Mouse (Mus musculus): ENCODE results near the gene Dscaml1. TPM values are rescaled to one million over a fixed set of nuclear protein-coding genes. Genes with fewer than 3 reads are reported as not detected.

The Dscaml1 gene
- polyA plus RNA-seq, 1 experiment from 2014 or later = not detected

GRCm38 (mm10) chr9:45398336-45398735 is 28.1 kb upstream of the Dscaml1 start:
- Histone ChIP-seq H3K4me3 (no peak overlapping the region), H3K9ac (no peak overlapping the region), H3K4me1 (no peaks in the 10 kb centered on the region), H3K27ac (no peak overlapping the region), H3K36me3 (no peaks in the 10 kb centered on the region), H3K4me2 (no peak overlapping the region), H3K27me3 (replicated peaks) (peaks cover 38% of the 10 kb centered on the region), H3K9me3 (replicated peaks) (no peaks in the 10 kb centered on the region)
- WGBS (ENCODE audit: insufficient replicate concordance) = 45% methylated on average over 1 of the region's 1 CpGs
- no peak for ATAC-seq

GRCm38 (mm10) chr9:45399434-45399833 is 27.0 kb upstream of the Dscaml1 start, which contains the start of gene Fxyd2:
TSS of gene Fxyd2 (plus strand) at chr9:45399669.
- no peaks in the 10 kb centered on the region for H3K4me1 ChIP-seq
- H3K9ac ChIP-seq = no peak within 1 kb of the TSS
- no peak for ATAC-seq
- peaks cover 48% of the 10 kb centered on the region for H3K27me3 ChIP-seq (replicated peaks)
- no peak within 1 kb of the TSS for H3K4me2 ChIP-seq
- no peak within 1 kb of the TSS for H3K27ac ChIP-seq
- H3K36me3 ChIP-seq = no peaks in the 10 kb centered on the region
- no peak within 1 kb of the TSS for H3K4me3 ChIP-seq
- 61% methylated on average over 4 of the region's 4 CpGs for WGBS (ENCODE audit: insufficient replicate concordance)
- no peaks in the 10 kb centered on the region for H3K9me3 ChIP-seq (replicated peaks)

- H3K9me3 ChIP-seq (replicated peaks) = no peaks in the 10 kb centered on the region
- no peak overlapping the region for H3K27ac ChIP-seq
- H3K36me3 ChIP-seq = no peaks in the 10 kb centered on the region
- WGBS (ENCODE audit: insufficient replicate concordance) = 34% methylated on average over 4 of the region's 4 CpGs
- no peak overlapping the region for H3K4me2 ChIP-seq
- no peak overlapping the region for H3K4me3 ChIP-seq
- H3K9ac ChIP-seq = no peak overlapping the region
- ATAC-seq = no peak
- H3K4me1 ChIP-seq = no peaks in the 10 kb centered on the region
- H3K27me3 ChIP-seq (replicated peaks) = peaks cover 55% of the 10 kb centered on the region
Measured at GRCm38 (mm10) chr9:45401851-45402250, 24.6 kb upstream of the Dscaml1 start.

- H3K27ac ChIP-seq = no peak overlapping the region
- no peaks in the 10 kb centered on the region for H3K9me3 ChIP-seq (replicated peaks)
- H3K4me3 ChIP-seq = no peak overlapping the region
- H3K4me1 ChIP-seq = no peaks in the 10 kb centered on the region
- ATAC-seq = no peak
- no peak overlapping the region for H3K9ac ChIP-seq
- H3K27me3 ChIP-seq (replicated peaks) = peaks cover 59% of the 10 kb centered on the region
- H3K36me3 ChIP-seq = no peaks in the 10 kb centered on the region
- WGBS (ENCODE audit: insufficient replicate concordance) = 36% methylated on average over 2 of the region's 2 CpGs
- no peak overlapping the region for H3K4me2 ChIP-seq
Measured at GRCm38 (mm10) chr9:45402957-45403356, 23.5 kb upstream of the Dscaml1 start.

GRCm38 (mm10) chr9:45405694-45406093 is 20.7 kb upstream of the Dscaml1 start:
- WGBS (ENCODE audit: insufficient replicate concordance) = 19% methylated on average over 5 of the region's 5 CpGs

GRCm38 (mm10) chr9:45406808-45407207 is 19.6 kb upstream of the Dscaml1 start:
- H3K4me1 ChIP-seq = no peaks in the 10 kb centered on the region
- H3K9ac ChIP-seq = no peak overlapping the region
- no peak overlapping the region for H3K4me2 ChIP-seq
- no peaks in the 10 kb centered on the region for H3K36me3 ChIP-seq
- WGBS (ENCODE audit: insufficient replicate concordance) = 68% methylated on average over 3 of the region's 3 CpGs
- H3K27ac ChIP-seq = no peak overlapping the region
- H3K4me3 ChIP-seq = no peak overlapping the region
- H3K27me3 ChIP-seq (replicated peaks) = peaks cover 47% of the 10 kb centered on the region
- no peaks in the 10 kb centered on the region for H3K9me3 ChIP-seq (replicated peaks)
- no peak for ATAC-seq

More at GRCm38 (mm10) chr9:45405694-45406093, 20.7 kb upstream of the Dscaml1 start:
- H3K4me1 ChIP-seq = no peaks in the 10 kb centered on the region
- no peak for ATAC-seq
- H3K9ac ChIP-seq = no peak overlapping the region
- no peaks in the 10 kb centered on the region for H3K9me3 ChIP-seq (replicated peaks)
- H3K4me3 ChIP-seq = no peak overlapping the region
- H3K27ac ChIP-seq = no peak overlapping the region
- H3K36me3 ChIP-seq = no peaks in the 10 kb centered on the region
- peaks cover 50% of the 10 kb centered on the region for H3K27me3 ChIP-seq (replicated peaks)
- H3K4me2 ChIP-seq = no peak overlapping the region

- Histone ChIP-seq H3K9me3 (replicated peaks) (no peaks in the 10 kb centered on the region), H3K4me1 (peaks cover 4% of the 10 kb centered on the region; the same call in 1 of the 2 replicates), H3K4me3 (0 out of 2 replicates have a peak overlapping the region, but pooled peaks have one; percentile 4), H3K36me3 (no peaks in the 10 kb centered on the region), H3K27ac (no peak overlapping the region), H3K9ac (no peak overlapping the region), H3K4me2 (peak overlapping the region; percentile 46), H3K27me3 (replicated peaks) (peaks cover 36% of the 10 kb centered on the region)
- no peak for ATAC-seq
- WGBS (ENCODE audit: insufficient replicate concordance) = 29% methylated on average over 33 of the region's 33 CpGs
Measured at GRCm38 (mm10) chr9:45407706-45408675, 18.4 kb upstream of the Dscaml1 start.

GRCm38 (mm10) chr9:45410193-45410592 is 16.2 kb upstream of the Dscaml1 start:
- H3K27ac ChIP-seq = no peak overlapping the region
- no peaks in the 10 kb centered on the region for H3K36me3 ChIP-seq
- H3K9me3 ChIP-seq (replicated peaks) = no peaks in the 10 kb centered on the region
- no peak overlapping the region for H3K9ac ChIP-seq
- H3K4me2 ChIP-seq = no peak overlapping the region
- ATAC-seq = no peak
- 0 out of 2 replicates have a peak, but pooled peaks cover 24% of the 10 kb centered on the region for H3K27me3 ChIP-seq (replicated peaks)
- peaks cover 4% of the 10 kb centered on the region; the same call in 1 of the 2 replicates for H3K4me1 ChIP-seq
- WGBS (ENCODE audit: insufficient replicate concordance) = 56% methylated on average over 5 of the region's 5 CpGs
- H3K4me3 ChIP-seq = no peak overlapping the region

GRCm38 (mm10) chr9:45410614-45411013 is 15.8 kb upstream of the Dscaml1 start:
- Histone ChIP-seq H3K27ac (no peak overlapping the region), H3K9ac (no peak overlapping the region), H3K27me3 (replicated peaks) (0 out of 2 replicates have a peak, but pooled peaks cover 24% of the 10 kb centered on the region), H3K4me1 (peaks cover 4% of the 10 kb centered on the region; the same call in 1 of the 2 replicates), H3K9me3 (replicated peaks) (no peaks in the 10 kb centered on the region), H3K4me3 (no peak overlapping the region), H3K4me2 (no peak overlapping the region), H3K36me3 (no peaks in the 10 kb centered on the region)
- ATAC-seq = no peak
- WGBS (ENCODE audit: insufficient replicate concordance) = 54% methylated on average over 2 of the region's 2 CpGs

- Histone ChIP-seq H3K9ac (no peak overlapping the region), H3K27ac (no peak overlapping the region), H3K4me2 (no peak overlapping the region), H3K9me3 (replicated peaks) (no peaks in the 10 kb centered on the region), H3K36me3 (no peaks in the 10 kb centered on the region), H3K27me3 (replicated peaks) (0 out of 2 replicates have a peak, but pooled peaks cover 19% of the 10 kb centered on the region), H3K4me3 (no peak overlapping the region), H3K4me1 (peaks cover 4% of the 10 kb centered on the region; the same call in 1 of the 2 replicates)
- no peak for ATAC-seq
- WGBS (ENCODE audit: insufficient replicate concordance) = 71% methylated on average over 3 of the region's 3 CpGs
Measured at GRCm38 (mm10) chr9:45411111-45411510, 15.3 kb upstream of the Dscaml1 start.

- H3K4me3 ChIP-seq = no peak overlapping the region
- H3K9me3 ChIP-seq (replicated peaks) = no peaks in the 10 kb centered on the region
- H3K27ac ChIP-seq = no peak overlapping the region
- H3K4me2 ChIP-seq = peak overlapping the region; percentile 27
- no peaks in the 10 kb centered on the region for H3K36me3 ChIP-seq
- 22% methylated on average over 7 of the region's 7 CpGs for WGBS (ENCODE audit: insufficient replicate concordance)
- ATAC-seq = no peak
- peaks cover 4% of the 10 kb centered on the region; the same call in 1 of the 2 replicates for H3K4me1 ChIP-seq
- 0 out of 2 replicates have a peak, but pooled peaks cover 17% of the 10 kb centered on the region for H3K27me3 ChIP-seq (replicated peaks)
- no peak overlapping the region for H3K9ac ChIP-seq
Measured at GRCm38 (mm10) chr9:45411803-45412202, 14.6 kb upstream of the Dscaml1 start.

- peak overlapping the region; percentile 27 for H3K4me2 ChIP-seq
- no peak overlapping the region for H3K27ac ChIP-seq
- H3K36me3 ChIP-seq = no peaks in the 10 kb centered on the region
- no peak overlapping the region for H3K9ac ChIP-seq
- WGBS (ENCODE audit: insufficient replicate concordance) = 7% methylated on average over 10 of the region's 10 CpGs
- no peak overlapping the region for H3K4me3 ChIP-seq
- H3K9me3 ChIP-seq (replicated peaks) = no peaks in the 10 kb centered on the region
- H3K4me1 ChIP-seq = peaks cover 4% of the 10 kb centered on the region; the same call in 1 of the 2 replicates
- H3K27me3 ChIP-seq (replicated peaks) = 0 out of 2 replicates have a peak, but pooled peaks cover 13% of the 10 kb centered on the region
- no peak for ATAC-seq
Measured at GRCm38 (mm10) chr9:45412287-45412686, 14.1 kb upstream of the Dscaml1 start.
